Mouse (Mus musculus) layer of hippocampus, adult 18-20 months (tissue): ENCODE data around the gene Egln3. TPM values are rescaled to one million over a fixed set of nuclear protein-coding genes. Genes with fewer than 3 reads are reported as not detected.
A peak's percentile ranks its signal among the peaks of the same experiment; 100 is the strongest.

ENCODE experiments used
- DNase-seq, 2 experiments: peaks; one replicate each; pipeline ENCODE4 v3.0.0; 2022; ENCODE audit warnings: low spot score in 2 of 2
- total RNA-seq, 2 experiments: library from RNA; stranded (reverse); gene quantifications; 2 replicates each; pipeline ENCODE4 v1.2.3; 2021

The Egln3 gene
- total RNA-seq, 2 experiments from 2014 or later, result 5.5 TPM

- DNase-seq, result no peak
Observed at GRCm38 (mm10) chr12:54202765-54203655, 650 bp downstream of the Egln3 start.

GRCm38 (mm10) chr12:54202276-54202675 lies 1.4 kb downstream of the Egln3 start:
- no peak for DNase-seq

- DNase-seq, result no peak
Observed at GRCm38 (mm10) chr12:54200856-54201255, 2.8 kb downstream of the Egln3 start.

- DNase-seq, result peak in 1 of 2 experiments; percentile 18
Observed at GRCm38 (mm10) chr12:54200172-54200571, 3.5 kb downstream of the Egln3 start.

- DNase-seq, result no peak
Observed at GRCm38 (mm10) chr12:54198282-54198918, 5.3 kb downstream of the Egln3 start.

GRCm38 (mm10) chr12:54197849-54198248 lies 5.8 kb downstream of the Egln3 start:
- no peak for DNase-seq

DNA sequence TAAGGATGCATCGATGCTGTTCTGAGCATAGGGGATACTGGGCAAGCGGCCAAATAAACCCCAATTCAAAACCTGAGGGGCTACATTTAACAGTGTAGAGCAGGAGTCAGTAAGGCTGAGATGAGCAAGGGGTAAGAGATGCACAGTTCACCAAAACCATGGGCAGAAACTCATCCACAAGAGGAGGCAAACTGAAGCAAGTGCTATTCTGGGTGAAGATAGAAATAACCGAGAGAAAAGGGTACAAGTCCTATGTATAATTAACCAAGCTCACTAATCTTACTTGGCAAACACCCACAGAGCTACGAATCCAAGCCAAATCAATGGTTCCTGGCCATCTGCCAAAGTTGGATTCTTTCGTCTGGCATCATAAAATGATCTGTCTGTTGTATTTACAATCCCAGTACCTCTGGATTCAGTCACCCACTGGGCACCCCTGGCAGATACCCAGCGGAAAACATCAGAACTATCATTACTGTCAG lies 6.3 kb downstream of the Egln3 start:
- peak in 1 of 2 experiments; percentile 56 for DNase-seq

DNA sequence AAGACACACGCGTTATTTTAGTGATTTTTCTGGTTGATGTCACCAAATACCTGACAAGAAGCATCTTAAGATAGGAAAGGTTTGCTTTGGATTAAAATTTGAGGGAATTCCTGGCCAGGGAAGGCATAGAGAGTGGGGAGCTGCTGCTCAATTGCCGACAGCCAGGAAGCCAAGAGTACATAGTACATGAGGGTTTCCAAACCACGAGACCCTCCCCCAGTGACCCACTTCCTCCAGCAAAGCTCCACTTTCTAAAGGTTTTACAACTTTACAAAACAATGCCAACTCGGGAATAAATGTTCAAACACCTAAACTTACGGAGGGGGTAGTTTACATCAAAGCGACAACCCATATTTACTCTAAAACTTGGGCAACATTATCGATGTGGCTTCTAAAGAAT lies 6.8 kb downstream of the Egln3 start:
- no peak for DNase-seq

DNA sequence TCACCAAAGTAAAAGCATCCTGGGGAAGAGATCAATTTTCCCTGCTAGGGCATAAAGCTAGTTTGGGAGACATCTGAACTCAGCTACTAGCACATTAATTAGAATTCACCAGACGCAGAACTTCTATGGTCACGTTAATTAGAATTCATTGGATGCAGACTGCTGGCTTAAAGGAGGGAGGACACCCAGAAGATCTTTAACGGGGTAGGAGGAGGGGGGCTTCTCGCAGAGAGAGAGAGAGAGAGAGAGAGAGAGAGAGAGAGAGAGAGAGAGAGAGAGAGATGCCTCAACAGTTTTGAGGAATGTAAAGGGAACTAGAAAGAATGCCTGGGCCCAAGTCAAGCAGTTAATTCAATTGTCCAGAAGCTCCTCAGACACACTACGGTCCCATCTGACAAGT lies 9.5 kb downstream of the Egln3 start:
- no peak for DNase-seq

GRCm38 (mm10) chr12:54192305-54192661 lies 11.4 kb downstream of the Egln3 start:
- DNase-seq, result no peak

- peak; percentile 44 to 71 for DNase-seq
Observed at GRCm38 (mm10) chr12:54191608-54192304, 11.9 kb downstream of the Egln3 start.

- no peak for DNase-seq
Observed at GRCm38 (mm10) chr12:54191181-54191580, 12.5 kb downstream of the Egln3 start.

DNA sequence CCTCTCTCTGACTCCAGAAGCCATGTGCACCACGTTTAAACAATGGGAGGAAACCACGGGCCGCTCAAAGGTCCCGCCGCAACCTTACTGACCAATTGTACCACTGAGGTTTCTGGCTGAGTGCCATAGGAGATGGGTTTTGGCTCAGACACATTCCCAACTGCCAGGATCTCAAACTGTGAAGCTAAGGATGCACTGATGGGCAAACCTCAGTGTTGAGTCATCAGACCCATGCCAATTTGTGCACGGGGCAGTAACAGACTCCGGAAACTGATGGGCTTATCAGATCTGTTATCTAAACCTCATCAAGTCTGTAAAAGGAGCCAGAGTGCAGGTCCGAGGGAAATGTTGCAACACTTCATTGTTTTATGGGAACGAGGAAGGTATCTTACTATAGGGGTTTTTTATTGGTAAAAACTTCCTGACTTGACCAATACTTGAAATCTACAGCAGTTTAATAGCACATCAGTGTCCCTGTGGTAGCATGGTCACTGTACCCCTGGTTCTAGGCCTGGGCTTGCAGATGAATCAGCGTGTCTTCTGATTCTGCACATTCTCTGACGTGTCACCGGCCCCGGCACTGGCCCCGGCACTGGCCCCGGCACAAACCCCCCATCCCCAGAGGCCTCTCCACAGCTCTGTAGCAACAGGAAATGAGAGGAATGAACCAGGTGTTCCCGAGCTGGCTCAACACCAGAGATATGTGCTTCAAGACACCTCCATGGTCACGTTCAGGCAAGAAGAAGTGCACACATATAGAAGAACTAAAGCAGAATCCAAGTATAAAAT lies 15.7 kb downstream of the Egln3 start:
- DNase-seq, result no peak

DNA sequence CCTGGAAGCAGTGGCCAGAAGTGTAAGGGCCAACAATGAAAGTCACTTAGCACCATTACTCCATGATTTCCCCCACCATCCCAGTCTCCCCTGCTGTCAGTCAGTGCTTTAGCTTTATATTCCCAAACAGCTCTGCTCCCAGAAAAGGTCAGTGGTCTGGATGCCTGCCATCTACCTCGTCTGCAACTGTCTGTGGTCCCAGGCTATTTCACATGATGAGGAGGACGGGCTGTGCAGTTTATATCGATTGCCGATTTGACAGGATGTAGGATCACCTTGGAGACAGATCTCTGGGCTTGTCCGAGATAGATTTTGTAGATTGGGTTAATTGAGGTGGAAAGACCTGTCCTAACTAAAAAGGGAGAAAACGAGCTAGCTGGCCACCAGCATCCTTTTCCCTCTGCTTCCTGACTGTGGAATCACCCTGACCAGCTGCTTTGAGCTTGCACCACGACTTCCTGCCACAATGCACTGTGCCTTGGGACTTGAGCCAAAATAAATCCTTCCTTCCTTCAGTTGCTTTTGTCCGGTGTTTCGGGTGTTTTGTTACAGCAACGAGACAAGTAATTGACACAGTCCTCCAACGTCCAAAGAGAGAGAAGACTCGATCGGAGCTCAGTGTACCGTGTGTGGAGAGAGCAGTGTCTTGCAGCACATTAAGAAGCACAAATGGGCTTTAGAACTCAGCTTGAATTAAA lies 16.6 kb downstream of the Egln3 start:
- DNase-seq, result no peak

DNA sequence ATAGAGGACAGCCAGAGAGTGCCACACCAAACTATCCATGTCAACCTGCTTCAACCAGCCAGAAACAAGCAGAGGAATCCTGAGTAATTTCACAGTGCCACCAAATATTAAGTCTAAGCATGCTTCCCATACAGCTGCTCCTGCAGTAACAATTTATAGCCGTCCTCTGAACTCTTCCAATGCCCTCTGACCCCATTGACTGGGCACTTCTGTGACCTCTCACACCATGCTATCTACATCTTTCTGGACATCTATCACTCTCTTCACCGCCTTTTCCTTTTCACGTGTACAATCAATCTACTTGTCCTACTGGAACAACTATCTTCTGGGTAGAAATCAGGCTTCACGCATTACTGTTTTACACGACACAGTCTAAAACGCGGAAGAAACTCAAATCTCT lies 19.4 kb downstream of the Egln3 start:
- DNase-seq, result no peak

GRCm38 (mm10) chr12:54178323-54178722 lies 25.3 kb downstream of the Egln3 start:
- no peak for DNase-seq

GRCm38 (mm10) chr12:54168786-54169185 lies 34.9 kb downstream of the Egln3 start:
- DNase-seq, result no peak

- no peak for DNase-seq
Observed at GRCm38 (mm10) chr12:54167737-54168136, 35.9 kb downstream of the Egln3 start.

DNA sequence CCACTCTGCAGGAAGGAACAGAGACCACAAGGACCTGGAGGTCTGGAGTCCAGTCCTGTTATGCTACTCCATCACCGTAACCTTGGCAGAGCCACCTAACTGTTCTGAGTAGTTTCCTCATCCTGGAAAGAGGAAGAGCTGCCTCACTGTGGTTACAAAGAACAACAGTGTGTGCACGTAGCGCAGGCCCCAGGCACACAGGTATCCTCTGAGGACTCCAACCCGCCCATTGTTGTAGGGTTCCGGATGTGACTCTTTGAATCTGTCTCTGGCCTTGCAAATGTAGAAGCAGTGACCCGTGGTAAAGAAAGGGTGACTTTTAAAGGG lies 39.0 kb downstream of the Egln3 start:
- no peak for DNase-seq

GRCm38 (mm10) chr12:54164040-54164723 lies 39.5 kb downstream of the Egln3 start:
- DNase-seq, result no peak
